Mouse (Mus musculus) urinary bladder, postnatal 25 days (tissue): ENCODE results near the gene Chp1.
"Not testable (repeated sequence)": the region's sequence is repeated elsewhere in the genome, so short reads cannot be mapped to it uniquely, and the experiment has no call there.

ENCODE experiments used
- DNase-seq: peaks from one replicate; pipeline ENCODE4 v3.0.0; 2022; ENCODE audit warnings: low spot score

Chp1 gene

DNA sequence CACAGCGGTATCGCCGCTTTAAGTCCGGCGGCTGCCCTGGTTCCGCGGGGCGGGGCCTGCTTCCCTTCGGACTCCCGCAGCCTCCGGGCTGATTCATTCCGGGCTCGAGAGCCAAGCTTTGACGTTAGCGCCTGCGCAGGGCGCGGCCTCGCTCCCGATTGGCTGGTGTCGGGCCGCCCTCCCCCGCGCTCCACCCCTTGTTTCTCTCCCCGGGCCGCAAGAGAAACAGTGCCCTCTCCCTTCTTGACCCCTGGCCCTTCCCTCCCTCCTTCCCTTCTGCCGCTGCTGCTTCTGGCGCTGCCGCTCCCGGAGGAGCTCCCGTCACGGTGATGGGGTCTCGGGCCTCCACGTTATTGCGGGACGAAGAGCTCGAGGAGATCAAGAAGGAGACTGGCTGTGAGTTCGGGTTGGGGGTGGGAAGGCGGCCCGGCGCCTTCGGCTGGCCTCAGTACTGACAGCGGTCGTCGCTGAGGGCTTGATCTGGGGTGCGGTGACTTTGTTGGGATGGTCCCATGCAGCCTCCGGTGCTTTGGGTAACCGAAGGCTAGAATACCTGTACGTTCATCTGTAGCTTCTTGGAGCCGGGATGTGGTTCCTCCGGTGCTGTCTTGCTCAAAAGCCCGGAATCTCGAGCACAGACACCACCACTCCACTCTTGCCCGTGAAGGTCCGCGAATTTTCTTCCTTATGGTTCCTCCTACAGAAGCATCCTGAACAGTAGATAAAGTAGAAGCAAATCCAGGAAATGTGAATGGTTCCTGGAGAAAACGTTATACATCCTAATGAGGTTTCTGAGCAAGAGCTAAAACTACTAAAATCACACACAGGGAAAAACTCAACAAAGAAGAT lies at the start of gene Chp1, which contains the start of gene Exd1:
TSS of gene Chp1 (plus strand) at position 176 of the 849 bp plus-strand sequence.
TSS of gene Exd1 (minus strand) at position 106 of the 849 bp plus-strand sequence.
- DNase-seq: peak; percentile 98

GRCm38 (mm10) chr2:119498859-119499258 lies 48.6 kb upstream of the Chp1 start:
- DNase-seq: no peak

- no peak for DNase-seq
Measured at GRCm38 (mm10) chr2:119500965-119501652, 46.4 kb upstream of the Chp1 start.

DNA sequence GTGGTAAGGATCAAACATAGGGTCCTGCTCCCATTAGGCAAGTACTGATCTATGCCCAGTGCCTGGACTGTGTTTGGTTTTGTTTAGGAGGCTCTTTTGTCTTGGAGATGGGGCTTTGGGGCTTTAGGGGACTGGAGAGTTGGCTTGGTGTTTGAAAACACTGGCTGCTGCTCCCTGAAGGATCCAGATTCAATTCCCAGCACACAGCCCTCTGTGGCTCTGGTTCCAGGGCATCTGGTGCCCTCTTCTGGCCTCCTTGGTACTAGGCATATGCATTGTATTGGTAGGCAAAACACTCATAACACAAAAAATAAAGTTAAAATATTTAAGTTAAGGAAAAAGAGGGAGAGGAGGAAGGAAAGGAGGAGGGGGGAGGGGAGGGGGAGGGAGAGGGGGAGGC lies 40.4 kb upstream of the Chp1 start:
- DNase-seq: no peak

GRCm38 (mm10) chr2:119508518-119508917 lies 39.0 kb upstream of the Chp1 start:
- not testable (repeated sequence) for DNase-seq

- DNase-seq: no peak
Measured at GRCm38 (mm10) chr2:119510856-119511255, 36.6 kb upstream of the Chp1 start.

DNA sequence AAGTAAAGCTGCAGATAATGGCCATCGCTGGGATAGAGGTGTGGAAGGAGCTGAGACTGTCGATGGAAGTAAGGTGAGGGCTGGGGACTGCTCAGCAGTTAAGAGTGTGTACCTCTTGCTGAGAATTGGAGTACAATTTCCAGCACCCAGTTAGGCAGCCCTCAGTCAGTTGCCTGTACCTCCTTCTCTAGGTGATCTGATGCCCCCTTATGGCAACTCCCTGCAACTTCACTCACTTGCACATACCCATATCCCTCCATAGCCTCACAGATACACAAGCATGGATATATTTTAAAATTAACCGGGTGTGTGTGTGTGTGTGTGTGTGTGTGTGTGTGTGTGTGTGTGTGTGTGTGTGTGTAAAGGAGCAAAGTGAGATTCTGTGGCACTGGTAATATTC lies 35.2 kb upstream of the Chp1 start:
- no peak for DNase-seq

DNA sequence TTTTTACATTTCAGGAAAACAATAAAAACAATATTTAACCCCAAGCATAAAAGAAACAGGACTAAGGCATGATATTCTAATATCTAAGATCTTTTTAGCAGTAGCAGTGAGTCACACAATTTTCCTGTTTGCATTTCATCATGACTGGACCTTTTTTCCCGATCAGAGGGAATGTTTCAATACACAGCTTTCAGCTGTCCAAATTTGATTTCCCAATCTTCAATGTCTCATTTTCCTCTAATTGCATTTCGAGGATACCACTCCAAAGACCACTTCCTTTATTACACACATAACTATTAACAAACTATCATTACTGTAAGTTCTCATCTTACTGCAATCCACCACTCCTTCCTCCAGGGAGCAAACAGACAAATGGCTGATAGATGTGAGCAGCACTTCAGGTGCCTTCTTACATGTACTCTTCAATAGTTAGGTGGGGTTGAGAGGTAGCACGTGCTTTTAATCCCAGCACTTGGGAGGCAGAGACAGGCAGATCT lies 33.4 kb upstream of the Chp1 start:
- DNase-seq: no peak

- no peak for DNase-seq
Measured at GRCm38 (mm10) chr2:119516811-119517210, 30.7 kb upstream of the Chp1 start.

DNA sequence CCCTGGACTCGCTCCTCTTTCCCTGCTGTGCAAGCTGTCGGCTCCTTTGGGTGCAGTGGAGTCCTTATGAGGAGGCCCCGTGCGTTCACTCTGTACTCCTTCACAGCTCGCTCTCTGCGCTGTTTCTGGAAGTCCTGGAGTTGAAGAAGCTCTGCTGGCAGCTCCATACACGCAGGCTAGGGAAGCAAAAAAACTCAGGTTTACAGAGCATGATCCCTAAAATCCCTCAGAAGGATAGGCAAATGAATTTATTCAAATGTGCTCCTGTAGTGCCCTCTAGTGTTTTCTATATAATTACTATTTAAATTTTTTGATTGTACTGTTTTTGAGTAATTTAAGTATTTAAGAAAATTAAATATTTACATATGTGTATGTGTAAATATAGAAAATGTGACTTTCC lies 26.9 kb upstream of the Chp1 start:
- no peak for DNase-seq

GRCm38 (mm10) chr2:119523836-119524235 lies 23.7 kb upstream of the Chp1 start:
- no peak for DNase-seq

DNA sequence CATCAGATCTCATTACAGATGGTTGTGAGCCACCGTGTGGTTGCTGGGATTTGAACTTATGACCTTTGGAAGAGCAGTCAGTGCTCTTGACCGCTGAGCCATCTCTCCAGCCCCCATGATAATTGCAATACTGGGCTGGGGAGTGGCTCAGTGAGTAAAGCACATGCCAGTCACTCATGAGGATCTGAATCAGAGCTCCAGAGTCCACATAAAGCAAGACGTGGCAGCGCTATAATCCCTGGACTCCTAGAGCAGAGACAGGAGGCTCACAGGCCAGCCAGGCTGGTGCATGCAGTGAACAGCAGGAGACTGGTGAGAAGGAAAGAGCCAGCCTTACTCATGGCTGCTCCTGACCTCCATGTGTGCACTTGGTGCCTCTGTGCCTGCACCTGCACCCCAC lies 22.1 kb upstream of the Chp1 start:
- no peak for DNase-seq

DNA sequence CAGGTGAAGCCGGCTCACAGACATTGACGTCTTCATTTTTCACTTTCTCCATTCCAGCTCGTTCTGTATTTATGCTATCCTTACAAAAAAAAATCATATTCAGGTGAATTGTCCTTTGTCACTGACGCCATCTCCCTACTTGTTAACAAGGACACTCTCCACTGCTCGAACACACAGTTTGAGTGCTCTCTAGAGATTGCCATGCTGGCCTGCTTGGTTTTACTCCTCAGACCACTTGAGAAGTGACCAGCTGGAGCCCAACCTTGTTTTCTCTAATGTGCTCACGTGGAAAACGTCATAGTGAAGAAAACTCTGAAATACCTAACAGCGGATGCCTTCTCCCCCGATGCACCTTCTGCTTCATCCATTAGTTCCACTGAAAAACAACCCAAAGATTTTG lies 8.7 kb upstream of the Chp1 start:
- no peak for DNase-seq

GRCm38 (mm10) chr2:119542106-119542505 lies 5.4 kb upstream of the Chp1 start:
- peak; percentile 51 for DNase-seq

DNA sequence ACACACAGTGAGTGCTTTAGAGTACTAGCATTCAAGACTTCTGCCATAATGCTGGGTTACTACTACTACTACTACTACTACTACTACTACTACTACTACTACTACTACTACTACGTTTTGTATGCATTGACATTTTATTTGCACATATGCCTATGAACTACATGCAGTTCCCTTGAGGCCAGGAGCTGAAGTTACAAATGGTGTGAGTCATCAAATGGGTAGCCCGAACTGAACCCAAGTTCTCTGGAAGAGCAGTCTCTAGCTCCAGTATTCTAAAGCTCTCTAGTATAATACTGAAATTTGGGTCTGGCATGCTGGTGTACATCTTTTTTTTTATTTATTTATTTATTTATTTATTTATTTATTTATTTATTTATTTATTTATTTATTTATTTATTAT lies 3.8 kb upstream of the Chp1 start:
- DNase-seq: no peak

- peak; percentile 81 for DNase-seq
Measured at GRCm38 (mm10) chr2:119546848-119547521, 512 bp upstream of the Chp1 start.

- no peak for DNase-seq
Measured at GRCm38 (mm10) chr2:119548371-119548660, 819 bp downstream of the Chp1 start.

GRCm38 (mm10) chr2:119548691-119549090 lies 1.2 kb downstream of the Chp1 start:
- DNase-seq: no peak

GRCm38 (mm10) chr2:119549678-119550077 lies 2.2 kb downstream of the Chp1 start:
- no peak for DNase-seq

GRCm38 (mm10) chr2:119558039-119558438 lies 10.5 kb downstream of the Chp1 start:
- no peak for DNase-seq

DNA sequence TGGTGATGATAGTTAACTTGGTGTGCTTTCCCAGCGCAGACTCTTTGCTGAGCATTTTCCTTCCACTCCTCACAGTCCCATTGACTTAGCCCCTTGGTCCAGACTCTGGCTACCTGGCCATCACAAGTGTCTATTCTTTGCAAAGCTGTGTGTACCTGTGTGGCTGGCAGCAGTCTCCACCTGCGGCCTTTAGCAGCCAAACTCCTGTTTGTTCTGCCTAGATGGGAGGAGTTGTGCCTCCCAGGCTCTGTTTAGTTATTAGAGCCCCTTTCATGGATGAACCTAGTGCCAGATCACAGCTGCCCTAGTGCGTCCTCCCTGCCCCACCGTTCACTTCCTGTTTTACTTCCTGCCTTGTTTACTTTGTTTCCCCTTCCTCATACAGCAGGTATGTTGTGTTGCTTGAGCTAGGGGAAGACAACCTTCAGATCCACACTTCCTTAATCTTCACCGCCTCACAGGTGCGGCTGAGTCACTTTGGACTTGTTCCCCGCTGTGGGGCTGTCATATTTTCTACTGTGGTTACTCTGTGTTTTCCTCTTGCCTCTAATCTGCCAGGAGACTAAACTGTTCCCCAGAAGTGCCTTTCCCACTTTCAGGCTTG lies 11.3 kb downstream of the Chp1 start:
- no peak for DNase-seq

DNA sequence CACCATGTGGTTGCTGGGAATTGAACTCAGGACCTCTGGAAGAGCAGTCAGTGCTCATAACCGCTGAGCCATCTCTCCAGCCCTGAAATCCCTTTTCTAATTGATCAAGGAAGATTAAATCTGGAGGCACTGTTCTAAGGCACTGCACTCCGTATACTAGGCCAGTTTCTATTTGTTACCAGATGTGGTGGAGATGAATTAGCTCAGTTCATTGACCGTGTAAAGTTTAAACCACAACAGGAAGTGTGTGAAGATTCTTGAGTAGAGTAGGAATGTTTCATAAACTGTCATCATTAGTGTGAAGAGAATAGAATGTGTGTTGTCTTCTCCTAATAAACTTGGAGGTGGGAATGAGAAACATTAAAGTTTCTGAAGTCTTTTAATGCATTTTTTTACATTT lies 14.3 kb downstream of the Chp1 start:
- no peak for DNase-seq
